Mouse (Mus musculus) neural tube, embryonic 14.5 days (tissue): ENCODE data around the gene Klc3. TPM values are rescaled to one million over a fixed set of nuclear protein-coding genes. Genes with fewer than 3 reads are reported as not detected.
A peak's percentile ranks its signal among the peaks of the same experiment; 100 is the strongest.

Source experiments
- ATAC-seq: fragments of 200-750 bp; cut with Nextera tagmentation; 2 replicates; pipeline ENCODE4 v1.8.0; 2017; ENCODE audit warnings: low read depth, mild to moderate bottlenecking, moderate TSS enrichment, moderate library complexity
- H3K27ac ChIP-seq: fragments of 300-500 bp; sonication (generic); 2 replicates; pipeline ENCODE4 v1.5.1; 2014; ENCODE audit warnings: low read depth, mild to moderate bottlenecking, control low read depth, low read length, moderate library complexity, mixed read lengths
- H3K27me3 ChIP-seq: fragments of 300-500 bp; sonication (generic); 2 replicates; pipeline ENCODE4 v1.6.1; 2014; ENCODE audit warnings: low read length; ENCODE audit not compliant: control insufficient read depth, insufficient read depth
- H3K36me3 ChIP-seq: fragments of 300-500 bp; sonication (generic); 2 replicates; pipeline ENCODE4 v1.6.1; 2014; ENCODE audit warnings: low read length, mixed read lengths; ENCODE audit not compliant: control insufficient read depth, insufficient read depth
- H3K4me1 ChIP-seq: fragments of 300-500 bp; sonication (generic); 2 replicates; pipeline ENCODE4 v1.6.1; 2014; ENCODE audit warnings: low read length; ENCODE audit not compliant: control insufficient read depth, insufficient read depth
- H3K4me2 ChIP-seq: fragments of 300-500 bp; sonication (generic); 2 replicates; pipeline ENCODE4 v1.6.1; 2014; ENCODE audit warnings: mild to moderate bottlenecking, low read depth, low read length, control low read depth
- H3K4me3 ChIP-seq: fragments of 300-500 bp; sonication (generic); 2 replicates; pipeline ENCODE4 v1.5.1; 2014; ENCODE audit warnings: low read depth, low read length, control low read depth, mixed read lengths
- H3K9ac ChIP-seq: fragments of 300-500 bp; sonication (generic); replicated peaks from 2 replicates; pipeline ENCODE4 v1.6.1; 2014; ENCODE audit warnings: low read depth, mild to moderate bottlenecking, control low read depth, low read length, mixed read lengths
- H3K9me3 ChIP-seq: fragments of 300-500 bp; sonication (generic); 2 replicates; pipeline ENCODE4 v1.6.1; 2016; ENCODE audit warnings: low read length; ENCODE audit not compliant: control insufficient read depth
- WGBS: fragments of 180-500 bp; shearing (Covaris S2); extraction: QIAGEN DNeasy Blood & Tissue Kit; methylation state at CpG from one replicate; pipeline ENCODE4 v1.1.7; 2014; 5-methylcytosine and 5-hydroxymethylcytosine counted together
- polyA plus RNA-seq: library from polyadenylated mRNA; unstranded; fragments of >200 nt; fragmentation: Nextera tagmentation; extraction: Ambion mirVana; gene quantifications from 2 replicates; pipeline ENCODE4 v1.2.1, GENCODE M21; 2014

Gene Klc3
- polyA plus RNA-seq, 1 experiment from 2014 or later: 1.1 TPM

DNA sequence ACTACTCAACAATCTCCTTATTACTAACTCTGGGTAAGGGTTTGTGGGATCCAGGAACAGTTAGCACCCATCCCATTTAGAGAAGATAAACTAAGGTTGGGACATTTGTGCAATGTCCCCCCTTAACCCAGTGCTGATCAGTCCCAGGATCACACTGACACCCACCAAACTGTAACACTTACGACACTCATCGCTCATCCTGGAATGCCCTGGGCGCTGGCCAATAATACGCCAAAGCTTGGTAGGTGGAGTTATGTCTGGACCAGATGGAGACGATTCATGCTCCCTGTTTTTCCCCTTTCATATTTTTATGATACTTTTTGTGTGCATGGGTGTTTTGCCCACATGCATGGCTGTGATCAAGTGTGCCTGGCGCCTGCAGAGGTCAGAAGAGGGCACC is 26.5 kb upstream of the Klc3 start:
- 94% methylated on average over 6 of the region's 6 CpGs for WGBS
- no peaks in the 10 kb centered on the region for H3K4me1 ChIP-seq
- no peak overlapping the region for H3K4me3 ChIP-seq
- peaks cover 75% of the 10 kb centered on the region for H3K36me3 ChIP-seq
- H3K27ac ChIP-seq: no peak overlapping the region
- no peaks in the 10 kb centered on the region for H3K27me3 ChIP-seq
- H3K9ac ChIP-seq: no peak overlapping the region
- no peak for ATAC-seq
- H3K4me2 ChIP-seq: no peak overlapping the region
- no peaks in the 10 kb centered on the region for H3K9me3 ChIP-seq

DNA sequence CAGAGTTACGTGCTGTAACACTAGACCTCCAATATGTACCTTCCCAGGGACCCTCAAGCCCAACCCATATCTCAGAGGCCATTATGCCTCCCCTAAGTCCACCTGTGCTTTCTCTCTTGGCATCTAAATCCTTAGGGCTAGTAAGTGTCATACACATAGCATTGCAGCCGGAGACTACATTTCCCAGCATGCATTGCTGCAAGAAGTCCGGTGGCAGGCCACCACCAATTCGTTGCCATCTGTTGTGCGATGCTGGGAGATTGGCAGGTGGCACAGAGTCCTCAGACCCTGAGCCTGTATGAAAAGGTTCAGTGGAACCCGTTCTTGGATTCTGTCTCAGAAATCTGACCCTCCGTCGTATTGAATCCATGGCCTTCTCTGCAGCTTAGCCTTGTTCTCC is 25.8 kb upstream of the Klc3 start:
- no peak for ATAC-seq
- no peak overlapping the region for H3K4me2 ChIP-seq
- no peaks in the 10 kb centered on the region for H3K27me3 ChIP-seq
- H3K4me3 ChIP-seq: no peak overlapping the region
- no peak overlapping the region for H3K9ac ChIP-seq
- WGBS: 77% methylated on average over 8 of the region's 8 CpGs
- no peak overlapping the region for H3K27ac ChIP-seq
- H3K36me3 ChIP-seq: peaks cover 78% of the 10 kb centered on the region
- no peaks in the 10 kb centered on the region for H3K4me1 ChIP-seq
- H3K9me3 ChIP-seq: no peaks in the 10 kb centered on the region

DNA sequence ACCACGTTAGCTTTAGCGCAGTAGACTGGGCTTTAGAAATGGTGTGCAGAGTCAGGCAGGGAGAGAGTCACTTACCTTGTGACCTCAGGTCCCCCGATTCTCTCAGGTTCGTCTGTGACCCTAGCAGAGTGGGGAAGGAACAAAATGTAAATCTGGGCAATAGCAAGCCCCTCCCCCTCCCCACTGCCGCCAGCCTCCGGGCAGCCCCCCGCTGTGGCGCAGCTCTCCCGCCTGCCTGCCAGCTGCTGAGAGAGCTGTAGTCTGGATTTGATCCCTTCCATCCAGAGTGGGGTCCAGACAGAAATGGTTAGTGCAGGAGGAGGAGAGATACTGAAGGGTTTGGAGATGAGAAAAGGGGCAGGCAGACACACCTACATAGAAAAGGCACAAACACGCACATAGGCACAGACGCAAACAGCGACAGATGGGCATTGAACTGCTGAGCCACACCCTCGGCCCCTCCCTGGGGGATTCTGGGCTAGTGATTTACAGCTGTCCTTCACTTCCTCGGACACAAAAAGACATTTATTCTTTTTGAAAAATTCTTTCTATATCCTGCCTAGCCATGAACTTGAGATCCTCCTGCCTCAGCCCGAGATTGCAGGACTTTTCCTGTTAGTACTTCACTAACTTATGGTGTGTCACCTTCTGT is 24.2 kb upstream of the Klc3 start:
- ATAC-seq: no peak
- Histone ChIP-seq H3K9ac (no peak overlapping the region), H3K27ac (no peak overlapping the region), H3K4me2 (no peak overlapping the region), H3K4me3 (no peak overlapping the region), H3K4me1 (no peaks in the 10 kb centered on the region), H3K9me3 (no peaks in the 10 kb centered on the region), H3K36me3 (peaks cover 64% of the 10 kb centered on the region), H3K27me3 (no peaks in the 10 kb centered on the region)
- 61% methylated on average over 15 of the region's 15 CpGs for WGBS

DNA sequence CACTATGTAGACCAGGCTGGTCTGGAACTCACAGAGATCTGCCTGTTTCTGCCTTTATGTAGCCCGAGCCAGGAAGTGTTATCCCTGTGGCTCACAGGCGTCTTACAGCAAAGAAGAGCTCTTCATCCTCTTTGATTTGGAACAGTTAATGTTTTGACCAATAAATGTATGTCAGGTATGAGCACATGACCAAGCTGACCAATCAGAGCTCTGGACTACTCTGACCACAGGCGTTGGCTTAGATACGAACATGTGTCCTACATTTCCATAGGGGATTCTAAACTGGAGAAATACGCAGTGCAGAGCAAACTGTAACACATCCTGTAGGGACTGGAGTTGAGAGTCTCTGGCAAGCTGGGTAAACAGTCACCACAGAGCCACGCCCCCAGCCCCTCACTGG is 23.0 kb upstream of the Klc3 start:
- Histone ChIP-seq H3K4me1 (no peaks in the 10 kb centered on the region), H3K27me3 (no peaks in the 10 kb centered on the region), H3K9ac (no peak overlapping the region), H3K36me3 (peaks cover 52% of the 10 kb centered on the region), H3K4me3 (no peak overlapping the region), H3K9me3 (no peaks in the 10 kb centered on the region), H3K27ac (no peak overlapping the region), H3K4me2 (no peak overlapping the region)
- ATAC-seq: no peak
- WGBS: 90% methylated on average over 6 of the region's 6 CpGs

DNA sequence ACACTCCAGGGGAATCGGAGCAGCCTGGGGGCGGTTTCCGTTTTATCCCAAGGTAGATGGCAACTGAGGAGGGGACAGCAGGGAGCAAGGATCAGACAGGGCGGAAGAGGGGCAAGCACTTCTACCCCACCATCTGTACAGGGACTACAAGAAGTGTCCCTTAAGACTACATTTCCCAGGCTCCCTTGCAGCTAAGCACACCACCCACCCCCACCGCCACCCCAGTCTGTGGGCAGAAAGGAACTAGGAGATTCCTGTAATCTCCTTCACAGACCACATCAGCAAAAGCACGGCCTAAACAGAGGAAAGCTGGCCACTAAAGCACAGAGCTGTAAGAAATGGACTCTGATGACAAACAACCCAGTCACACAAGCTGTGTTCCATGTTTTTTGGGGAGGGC is 22.4 kb upstream of the Klc3 start:
- H3K4me1 ChIP-seq: no peaks in the 10 kb centered on the region
- 74% methylated on average over 6 of the region's 6 CpGs for WGBS
- peaks cover 47% of the 10 kb centered on the region for H3K36me3 ChIP-seq

DNA sequence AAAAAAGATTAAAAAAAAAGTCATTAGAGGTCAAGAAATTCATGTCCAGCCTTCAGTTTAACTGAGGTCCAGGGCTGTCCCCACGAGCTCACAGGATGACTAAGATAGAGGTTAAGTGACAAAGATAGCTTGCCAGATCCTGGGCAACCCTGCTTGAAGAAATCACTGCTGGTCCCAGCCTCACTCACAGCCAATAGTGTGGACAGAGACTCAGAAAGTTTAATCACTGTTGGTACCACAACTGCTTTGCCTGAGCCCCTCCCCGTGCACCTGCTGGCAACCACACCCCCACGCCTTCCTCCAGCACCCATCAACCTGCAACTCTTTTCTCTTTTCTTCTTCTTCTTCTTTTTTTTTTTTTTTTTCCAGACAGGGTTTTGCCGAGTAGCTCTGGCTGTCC is 20.1 kb upstream of the Klc3 start:
- 76% methylated on average over 4 of the region's 4 CpGs for WGBS
- Histone ChIP-seq H3K9me3 (no peaks in the 10 kb centered on the region), H3K9ac (no peak overlapping the region), H3K27me3 (peaks cover 15% of the 10 kb centered on the region), H3K4me1 (no peaks in the 10 kb centered on the region), H3K4me2 (no peak overlapping the region), H3K4me3 (no peak overlapping the region), H3K36me3 (peaks cover 32% of the 10 kb centered on the region), H3K27ac (no peak overlapping the region)
- ATAC-seq: no peak

More for the DNA sequence above, 22.4 kb upstream of the Klc3 start:
- no peaks in the 10 kb centered on the region for H3K9me3 ChIP-seq
- H3K9ac ChIP-seq: no peak overlapping the region
- no peak overlapping the region for H3K4me3 ChIP-seq
- H3K4me2 ChIP-seq: no peak overlapping the region
- no peaks in the 10 kb centered on the region for H3K27me3 ChIP-seq
- no peak for ATAC-seq
- no peak overlapping the region for H3K27ac ChIP-seq

DNA sequence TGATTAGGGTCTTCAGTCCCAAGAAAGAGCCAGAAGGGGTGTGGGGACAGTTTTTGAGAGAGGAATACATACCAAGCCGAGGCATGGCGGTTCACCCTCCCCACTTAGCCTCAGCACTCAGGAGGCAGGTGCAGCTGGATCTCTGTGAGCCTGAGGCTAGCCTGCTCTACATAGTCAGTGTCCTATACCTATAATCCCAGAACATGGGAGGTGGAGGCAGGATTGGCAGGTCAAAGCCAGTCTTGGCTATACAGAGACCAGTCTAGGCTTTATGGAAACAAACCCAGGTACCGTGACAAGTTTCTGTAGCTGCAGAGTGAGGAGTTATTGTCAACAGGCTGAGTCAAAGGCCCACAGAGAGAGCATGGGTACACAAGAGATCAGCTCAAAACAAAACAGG is 19.2 kb upstream of the Klc3 start:
- no peaks in the 10 kb centered on the region for H3K9me3 ChIP-seq
- no peaks in the 10 kb centered on the region for H3K4me1 ChIP-seq
- ATAC-seq: no peak
- H3K4me3 ChIP-seq: no peak overlapping the region
- H3K27ac ChIP-seq: no peak overlapping the region
- H3K36me3 ChIP-seq: peaks cover 26% of the 10 kb centered on the region
- peaks cover 16% of the 10 kb centered on the region for H3K27me3 ChIP-seq
- no peak overlapping the region for H3K4me2 ChIP-seq
- 90% methylated on average over 3 of the region's 3 CpGs for WGBS
- H3K9ac ChIP-seq: no peak overlapping the region

DNA sequence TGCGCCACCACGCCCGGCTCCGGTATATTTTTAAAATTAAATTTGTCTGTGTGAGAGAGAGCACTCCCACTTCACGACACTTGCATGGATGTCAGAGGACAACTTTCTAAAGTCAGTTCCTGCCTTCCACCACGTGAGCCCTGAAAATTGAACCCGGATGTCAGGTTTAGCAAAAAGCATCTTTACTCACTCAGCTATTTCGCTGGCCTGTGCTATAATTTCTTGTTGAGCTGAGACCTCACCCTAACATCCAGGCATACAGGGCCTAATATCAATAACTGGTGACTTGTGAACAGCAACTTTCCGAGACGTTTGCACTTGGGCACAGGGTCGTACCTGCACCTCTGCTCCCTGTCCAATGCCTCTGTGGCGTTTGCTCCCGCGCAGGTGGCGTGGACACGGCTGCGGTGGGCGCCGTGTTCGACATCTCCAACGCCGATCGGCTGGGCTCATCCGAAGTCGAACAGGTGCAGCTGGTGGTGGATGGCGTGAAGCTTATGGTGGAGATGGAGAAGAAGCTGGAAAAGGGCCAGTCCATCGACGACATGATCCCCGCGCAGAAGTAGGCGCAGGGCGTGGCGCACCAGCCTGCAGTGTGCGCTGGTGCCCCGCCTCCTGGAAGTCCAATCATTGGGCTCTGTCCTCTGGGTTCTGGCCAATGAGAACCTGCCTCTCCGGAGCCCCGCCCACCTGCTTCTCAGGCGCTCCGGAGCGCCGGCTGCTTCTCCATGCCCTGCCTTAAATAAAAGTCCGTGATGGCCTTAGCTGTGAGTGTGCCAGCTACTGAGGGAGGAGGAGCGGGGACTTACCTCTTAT is 17.1 kb upstream of the Klc3 start:
- Histone ChIP-seq H3K36me3 (peaks cover 12% of the 10 kb centered on the region), H3K9ac (peak overlapping the region; percentile 42), H3K4me3 (peak overlapping the region; percentile 34), H3K4me1 (no peaks in the 10 kb centered on the region), H3K27me3 (peaks cover 16% of the 10 kb centered on the region), H3K4me2 (peak overlapping the region; percentile 71), H3K27ac (no peak overlapping the region), H3K9me3 (no peaks in the 10 kb centered on the region)
- WGBS: 13% methylated on average over 43 of the region's 43 CpGs
- peak; percentile 98 for ATAC-seq

DNA sequence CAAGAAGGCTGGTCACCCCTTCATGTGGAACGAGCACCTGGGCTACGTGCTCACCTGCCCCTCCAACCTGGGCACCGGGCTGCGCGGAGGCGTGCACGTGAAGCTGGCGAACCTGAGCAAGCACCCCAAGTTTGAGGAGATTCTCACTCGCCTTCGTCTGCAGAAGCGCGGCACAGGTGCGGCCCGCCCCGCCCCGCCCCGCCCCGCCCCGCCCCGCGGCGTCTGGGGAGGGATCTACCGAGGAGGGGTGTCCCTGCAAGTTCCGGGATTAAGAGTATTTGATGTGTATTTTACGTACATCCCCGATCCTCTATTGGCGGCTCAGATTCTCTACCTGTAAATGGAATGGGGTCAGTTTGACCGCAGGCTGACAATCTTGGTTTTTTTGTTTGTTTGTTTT is 16.2 kb upstream of the Klc3 start:
- no peak overlapping the region for H3K4me3 ChIP-seq
- no peak overlapping the region for H3K4me2 ChIP-seq

More for the DNA sequence above, 16.2 kb upstream of the Klc3 start:
- no peak overlapping the region for H3K9ac ChIP-seq
- H3K9me3 ChIP-seq: no peaks in the 10 kb centered on the region
- H3K27ac ChIP-seq: no peak overlapping the region
- no peaks in the 10 kb centered on the region for H3K4me1 ChIP-seq
- WGBS: 7% methylated on average over 28 of the region's 28 CpGs
- peaks cover 4% of the 10 kb centered on the region; the same call in 1 of the 2 replicates for H3K36me3 ChIP-seq
- peaks cover 16% of the 10 kb centered on the region for H3K27me3 ChIP-seq
- no peak for ATAC-seq
